Mouse (Mus musculus) kidney, adult 2 months (tissue): Measurements from ENCODE around the gene Nol3.

Source experiments
- CTCF ChIP-seq: fragments of 200-500 bp; conservative IDR thresholded peaks from 2 replicates; pipeline ENCODE4 v1.5.1; 2011; ENCODE audit warnings: low read depth, mild to moderate bottlenecking, control low read depth, low read length, moderate library complexity, mixed read lengths; ENCODE audit not compliant: insufficient read depth, insufficient read length
- POLR2A ChIP-seq: fragments of 200-500 bp; IDR thresholded peaks from one replicate; pipeline ENCODE4 v1.6.1; 2011; ENCODE audit warnings: low read depth, low read length, control low read depth

DNA sequence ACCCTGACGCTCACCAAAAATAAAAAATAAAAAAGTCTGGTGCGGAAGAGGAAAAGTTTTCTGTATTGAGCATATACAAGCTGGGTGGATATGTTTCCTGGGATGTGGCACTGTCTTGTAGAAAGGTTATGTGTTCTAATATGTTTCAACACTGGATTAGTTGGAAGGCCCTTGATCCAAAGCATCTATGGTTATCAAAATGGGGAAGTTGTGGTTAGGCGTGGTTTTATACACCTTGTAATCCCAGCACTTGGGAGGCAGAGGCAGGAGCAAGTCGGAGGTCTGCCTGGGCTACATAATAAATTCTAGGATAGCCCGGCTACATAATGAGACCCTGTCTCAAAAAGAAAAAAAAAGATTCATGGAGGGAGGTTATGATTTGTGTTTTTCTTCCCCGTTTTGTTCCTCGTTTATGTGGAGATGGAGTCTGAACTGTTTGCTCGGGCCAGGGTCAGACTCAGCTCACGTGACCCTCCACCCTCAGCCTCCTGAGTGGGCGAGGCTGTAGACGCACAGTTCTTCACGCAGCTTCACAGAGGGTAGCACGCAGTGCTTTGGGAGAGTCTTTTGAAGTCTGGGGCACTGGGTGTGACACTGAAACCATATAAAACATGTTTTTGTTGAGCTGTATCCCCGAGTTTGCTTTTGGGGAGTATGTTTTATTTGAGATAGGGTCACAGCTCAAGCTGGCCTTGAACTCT lies 38.3 kb upstream of the Nol3 start:
- TF ChIP-seq CTCF (no peak), POLR2A (no peak)
